Mouse (Mus musculus): ENCODE measurements around the gene Dusp15.

GRCm38 (mm10) chr2:152909848-152910247 is 41.6 kb downstream of the Dusp15 start:
- TF ChIP-seq CTCF (IDR thresholded peaks at IDR 0.05; ENCODE audit: borderline replicate concordance, extremely low read depth, insufficient read depth, insufficient read length): no peak
- no peak for TF ChIP-seq POLR2A (IDR thresholded peaks at IDR 0.05; ENCODE audit: borderline replicate concordance, extremely low read depth, insufficient read depth, insufficient read length, poor library complexity, severe bottlenecking)

All from brain, embryonic 14.5 days (tissue).